Comparison of ENCODE assay signal across 16 mouse cellular contexts in genomic region chr4:151150842-151151241, GRCm38 (mm10).
DNase-seq lines count a peak whose midpoint lies in the region; ATAC-seq and TF ChIP-seq lines count a peak whose summit lies in the region.
"Had no signal": no experiment of that assay in that cellular context is flagged by ENCODE, and none has a peak within 500 bp of the region (broad histone marks: within the 10 kb centered on the region; RNA-seq: fewer than 3 reads in every experiment).

No protein-coding gene starts in this region.

- peak overlapping the region; percentile 77 for H3K27ac ChIP-seq in midbrain, embryonic 13.5 days
- H3K27ac ChIP-seq in midbrain, embryonic 11.5 days (ENCODE audit: low read depth, low read length) = no peak overlapping the region
- peak overlapping the region; percentile 59 for H3K27ac ChIP-seq in forebrain, embryonic 12.5 days
- H3K27ac ChIP-seq in forebrain, embryonic 16.5 days (ENCODE audit: low read length) = peak overlapping the region; percentile 73
- H3K27ac ChIP-seq in midbrain, embryonic 16.5 days (ENCODE audit: low read length) = peak overlapping the region; percentile 32; the same call in 1 of the 2 replicates
- no peak overlapping the region for H3K27ac ChIP-seq in heart, adult 2 months
- H3K27ac ChIP-seq: liver, embryonic 15.5 days had no signal

- WGBS in midbrain, embryonic 13.5 days = 54% methylated on average over 11 of the region's 11 CpGs
- 77% methylated on average over 11 of the region's 11 CpGs for WGBS in midbrain, embryonic 11.5 days
- WGBS in forebrain, embryonic 12.5 days = 66% methylated on average over 11 of the region's 11 CpGs
- WGBS in forebrain, embryonic 16.5 days = 29% methylated on average over 11 of the region's 11 CpGs
- WGBS in midbrain, embryonic 16.5 days = 47% methylated on average over 11 of the region's 11 CpGs
- WGBS in heart, adult 2 months = 82% methylated on average over 11 of the region's 11 CpGs

- TF ChIP-seq EP300 in heart, adult 2 months (IDR thresholded peaks at IDR 0.05; ENCODE audit: insufficient read depth, low read depth, low read length) = no peak

- no peak for TF ChIP-seq CTCF in heart, adult 2 months (IDR thresholded peaks at IDR 0.05)

- no peak overlapping the region for H3K4me2 ChIP-seq in midbrain, embryonic 13.5 days (replicated peaks)
- H3K4me2 ChIP-seq in midbrain, embryonic 11.5 days = no peak overlapping the region
- H3K4me2 ChIP-seq in forebrain, embryonic 12.5 days = no peak overlapping the region
- peak overlapping the region; percentile 18; the same call in 1 of the 2 replicates for H3K4me2 ChIP-seq in forebrain, embryonic 16.5 days (ENCODE audit: low read length)
- no peak overlapping the region for H3K4me2 ChIP-seq in midbrain, embryonic 16.5 days (ENCODE audit: low read length)
- H3K4me2 ChIP-seq: liver, embryonic 15.5 days had no signal

- H3K79me2 ChIP-seq in heart, adult 2 months (replicated peaks; ENCODE audit: control insufficient read depth, insufficient read depth, low read length) = no peaks in the 10 kb centered on the region

- H3K9ac ChIP-seq in midbrain, embryonic 13.5 days (replicated peaks) = 0 out of 2 replicates have a peak overlapping the region, but pooled peaks have one; percentile 4
- no peak overlapping the region for H3K9ac ChIP-seq in midbrain, embryonic 11.5 days (ENCODE audit: low read length)
- no peak overlapping the region for H3K9ac ChIP-seq in forebrain, embryonic 12.5 days
- no peak overlapping the region for H3K9ac ChIP-seq in forebrain, embryonic 16.5 days (replicated peaks; ENCODE audit: low read depth, low read length)
- H3K9ac ChIP-seq in midbrain, embryonic 16.5 days (ENCODE audit: low read depth, low read length) = peak overlapping the region; percentile 14; the same call in 1 of the 2 replicates
- no peak overlapping the region for H3K9ac ChIP-seq in heart, adult 2 months (ENCODE audit: low read depth, low read length)
- H3K9ac ChIP-seq: liver, embryonic 15.5 days had no signal

- no peak overlapping the region for H3K4me3 ChIP-seq in midbrain, embryonic 13.5 days (replicated peaks)
- no peak overlapping the region for H3K4me3 ChIP-seq in midbrain, embryonic 11.5 days (ENCODE audit: low read depth, low read length)
- no peak overlapping the region for H3K4me3 ChIP-seq in forebrain, embryonic 12.5 days (replicated peaks)
- H3K4me3 ChIP-seq in forebrain, embryonic 16.5 days (replicated peaks; ENCODE audit: low read length) = no peak overlapping the region
- H3K4me3 ChIP-seq in midbrain, embryonic 16.5 days (ENCODE audit: low read depth, low read length) = no peak overlapping the region
- H3K4me3 ChIP-seq in heart, adult 2 months = no peak overlapping the region
- H3K4me3 ChIP-seq: liver, embryonic 15.5 days; megakaryocyte, embryonic 14.5 days; myocyte had no signal

- TF ChIP-seq POLR2A in heart, adult 2 months (IDR thresholded peaks at IDR 0.05; ENCODE audit: insufficient read depth, low read depth, low read length) = no peak

- no peaks in the 10 kb centered on the region for H3K9me3 ChIP-seq in midbrain, embryonic 13.5 days
- no peaks in the 10 kb centered on the region for H3K9me3 ChIP-seq in midbrain, embryonic 11.5 days (ENCODE audit: control insufficient read depth, low read length)
- H3K9me3 ChIP-seq in forebrain, embryonic 12.5 days = no peaks in the 10 kb centered on the region
- no peaks in the 10 kb centered on the region for H3K9me3 ChIP-seq in forebrain, embryonic 16.5 days (ENCODE audit: control insufficient read depth, low read length)
- no peaks in the 10 kb centered on the region for H3K9me3 ChIP-seq in midbrain, embryonic 16.5 days (replicated peaks; ENCODE audit: control insufficient read depth, low read length, poor library complexity, severe bottlenecking)
- H3K9me3 ChIP-seq: liver, embryonic 15.5 days; megakaryocyte, embryonic 14.5 days had no signal

- no peak for ATAC-seq in midbrain, embryonic 13.5 days
- no peak for ATAC-seq in midbrain, embryonic 11.5 days (ENCODE audit: low FRiP score)
- ATAC-seq in forebrain, embryonic 12.5 days (ENCODE audit: low FRiP score) = no peak
- ATAC-seq in forebrain, embryonic 16.5 days = peak; percentile 76
- ATAC-seq in midbrain, embryonic 16.5 days = no peak

- peaks cover 62% of the 10 kb centered on the region for H3K4me1 ChIP-seq in midbrain, embryonic 13.5 days (replicated peaks)
- peaks cover 10% of the 10 kb centered on the region; the same call in 1 of the 2 replicates for H3K4me1 ChIP-seq in midbrain, embryonic 11.5 days (ENCODE audit: control insufficient read depth, insufficient read depth, low read length)
- H3K4me1 ChIP-seq in forebrain, embryonic 12.5 days = peaks cover 55% of the 10 kb centered on the region
- peaks cover 40% of the 10 kb centered on the region for H3K4me1 ChIP-seq in forebrain, embryonic 16.5 days (replicated peaks; ENCODE audit: control insufficient read depth, insufficient read depth, low read length)
- H3K4me1 ChIP-seq in midbrain, embryonic 16.5 days (ENCODE audit: control insufficient read depth, insufficient read depth, low read length) = peaks cover 33% of the 10 kb centered on the region
- H3K4me1 ChIP-seq in heart, adult 2 months (ENCODE audit: control insufficient read depth, insufficient read depth, low read length) = no peaks in the 10 kb centered on the region
- H3K4me1 ChIP-seq: liver, embryonic 15.5 days had no signal

- intact Hi-C loops in heart, adult 2 months (cut with DNase I) = loop anchor here (10.0 kb wide), 1 partner anchor 484 kb away; no protein-coding TSS in a partner anchor

- DNase-seq in midbrain, embryonic 11.5 days (ENCODE audit: low spot score, missing footprints) = no peak
- DNase-seq in heart, adult 2 months = no peak
- DNase-seq in kidney, postnatal 25 days = no peak
- DNase-seq: adrenal gland, postnatal 25 days; cerebellum, adult 9-11 months; heart, adult 18-20 months; lung, postnatal 10 days; right cerebral cortex, postnatal 25 days; thymus, postnatal 25 days had no signal

- peaks cover 31% of the 10 kb centered on the region for H3K27me3 ChIP-seq in midbrain, embryonic 13.5 days
- H3K27me3 ChIP-seq in midbrain, embryonic 11.5 days (ENCODE audit: control insufficient read depth, insufficient read depth, low read length) = no peaks in the 10 kb centered on the region
- no peaks in the 10 kb centered on the region; the same call in 1 of the 2 replicates for H3K27me3 ChIP-seq in forebrain, embryonic 12.5 days
- H3K27me3 ChIP-seq in forebrain, embryonic 16.5 days (replicated peaks; ENCODE audit: control insufficient read depth, insufficient read depth, low read length) = no peaks in the 10 kb centered on the region
- peaks cover 3% of the 10 kb centered on the region; the same call in 1 of the 2 replicates for H3K27me3 ChIP-seq in midbrain, embryonic 16.5 days (ENCODE audit: control insufficient read depth, insufficient read depth, low read depth, low read length)
- no peaks in the 10 kb centered on the region for H3K27me3 ChIP-seq in heart, adult 2 months (ENCODE audit: control insufficient read depth, insufficient read depth, low read length)
- H3K27me3 ChIP-seq: liver, embryonic 15.5 days had no signal

- no peaks in the 10 kb centered on the region for H3K36me3 ChIP-seq in midbrain, embryonic 13.5 days
- no peaks in the 10 kb centered on the region for H3K36me3 ChIP-seq in midbrain, embryonic 11.5 days (ENCODE audit: control insufficient read depth, insufficient read depth, low read length)
- H3K36me3 ChIP-seq in forebrain, embryonic 12.5 days (replicated peaks) = no peaks in the 10 kb centered on the region
- H3K36me3 ChIP-seq in forebrain, embryonic 16.5 days (ENCODE audit: control insufficient read depth, insufficient read depth) = no peaks in the 10 kb centered on the region
- no peaks in the 10 kb centered on the region for H3K36me3 ChIP-seq in midbrain, embryonic 16.5 days (ENCODE audit: control insufficient read depth, insufficient read depth, low read length)
- H3K36me3 ChIP-seq in heart, adult 2 months (ENCODE audit: control insufficient read depth, insufficient read depth, low read length) = no peaks in the 10 kb centered on the region
- H3K36me3 ChIP-seq: liver, embryonic 15.5 days had no signal

Comparison
In these comparisons a context has a peak if more than half of its experiments do, and no peak if none do; other contexts are left out.
1. H3K27ac ChIP-seq: peak in midbrain, embryonic 13.5 days (single experiment), forebrain, embryonic 12.5 days (single experiment), forebrain, embryonic 16.5 days (single experiment) and midbrain, embryonic 16.5 days (single experiment); none in midbrain, embryonic 11.5 days (single experiment) and heart, adult 2 months (single experiment).
2. H3K9ac ChIP-seq: peak in midbrain, embryonic 13.5 days (single experiment) and midbrain, embryonic 16.5 days (single experiment); none in midbrain, embryonic 11.5 days (single experiment), forebrain, embryonic 12.5 days (single experiment), forebrain, embryonic 16.5 days (single experiment) and heart, adult 2 months (single experiment).